Mouse (Mus musculus) embryonic facial prominence, embryonic 10.5 days (tissue): ENCODE results near the gene Kera. TPM values are rescaled to one million over a fixed set of nuclear protein-coding genes. Genes with fewer than 3 reads are reported as not detected.

ENCODE experiments used
- DNase-seq: peaks from one replicate; pipeline ENCODE4 v3.0.0-alpha.2; 2017; ENCODE audit warnings: low spot score
- H3K27ac ChIP-seq: fragments of 300-500 bp; sonication (generic); replicated peaks from 2 replicates; pipeline ENCODE4 v1.5.1; 2016; ENCODE audit warnings: mild to moderate bottlenecking
- H3K27me3 ChIP-seq: fragments of 300-500 bp; sonication (generic); replicated peaks from 2 replicates; pipeline ENCODE4 v1.6.1; 2016; ENCODE audit warnings: low read depth, mild to moderate bottlenecking; ENCODE audit not compliant: poor library complexity, severe bottlenecking
- H3K36me3 ChIP-seq: fragments of 300-500 bp; sonication (generic); replicated peaks from 2 replicates; pipeline ENCODE4 v1.6.1; 2016; ENCODE audit warnings: mild to moderate bottlenecking, moderate library complexity
- H3K4me1 ChIP-seq: fragments of 300-500 bp; sonication (generic); 2 replicates; pipeline ENCODE4 v1.6.1; 2016
- H3K4me3 ChIP-seq: fragments of 300-500 bp; sonication (generic); 2 replicates; pipeline ENCODE4 v1.5.1; 2016; ENCODE audit warnings: mild to moderate bottlenecking, moderate library complexity
- H3K9me3 ChIP-seq: fragments of 300-500 bp; sonication (generic); 2 replicates; pipeline ENCODE4 v1.6.1; 2016; ENCODE audit warnings: mild to moderate bottlenecking
- WGBS: fragments of 180-500 bp; shearing (Covaris S2); methylation state at CpG from one replicate; pipeline ENCODE4 v1.1.7; 2016; 5-methylcytosine and 5-hydroxymethylcytosine counted together
- polyA plus RNA-seq: library from polyadenylated mRNA; unstranded; fragments of >200 nt; fragmentation: Nextera tagmentation; extraction: Ambion mirVana; gene quantifications from 2 replicates; pipeline ENCODE4 v1.2.1, GENCODE M21; 2016

The Kera gene
- polyA plus RNA-seq, 1 experiment from 2014 or later, result 0.20 TPM

DNA sequence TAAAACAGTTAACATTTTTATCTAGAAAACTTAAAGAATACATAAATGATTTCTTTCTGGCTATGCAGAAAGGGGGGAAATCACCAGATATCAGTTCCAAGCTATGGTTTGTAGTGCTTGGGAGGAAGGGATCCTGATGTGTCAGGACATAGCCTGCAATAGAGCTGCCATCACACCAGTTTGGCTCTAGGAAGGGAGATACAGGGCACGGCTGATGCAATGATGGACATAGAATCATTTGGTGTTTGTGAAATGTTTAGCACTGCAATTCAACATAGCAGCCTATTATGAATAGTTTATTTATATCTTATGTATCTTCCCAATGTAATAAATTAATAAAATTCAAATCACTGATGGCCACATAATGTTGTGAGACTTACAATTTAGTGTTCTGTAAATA is 15.6 kb downstream of the Kera start:
- H3K9me3 ChIP-seq, result no peaks in the 10 kb centered on the region
- WGBS, result 91% methylated on average over 1 of the region's 1 CpGs

DNA sequence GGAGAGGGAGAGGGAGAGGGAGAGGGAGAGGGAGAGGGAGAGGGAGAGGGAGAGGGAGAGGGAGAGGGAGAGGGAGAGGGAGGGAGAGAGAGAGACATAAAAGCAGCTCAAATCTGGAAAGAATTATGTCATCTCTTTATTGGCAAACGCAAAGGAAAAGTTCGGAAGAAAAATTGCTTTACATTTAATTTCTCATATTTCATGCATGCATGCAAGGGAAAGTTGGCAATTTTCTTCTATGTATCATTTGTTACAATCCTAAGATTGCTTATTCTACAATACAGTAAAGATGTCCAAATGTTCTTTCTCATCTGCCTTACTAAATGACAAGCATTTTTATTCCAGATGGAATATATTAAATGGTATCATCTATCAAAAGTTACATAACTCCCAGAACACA is 17.7 kb downstream of the Kera start:
- 50% methylated on average over 2 of the region's 2 CpGs for WGBS
- H3K9me3 ChIP-seq, result no peaks in the 10 kb centered on the region
- H3K27ac ChIP-seq, result no peak overlapping the region
- no peak overlapping the region for H3K4me3 ChIP-seq
- H3K4me1 ChIP-seq, result peaks cover 19% of the 10 kb centered on the region
- no peaks in the 10 kb centered on the region for H3K27me3 ChIP-seq
- no peak for DNase-seq
- H3K36me3 ChIP-seq, result no peaks in the 10 kb centered on the region

More for the DNA sequence above, 15.6 kb downstream of the Kera start:
- Histone ChIP-seq H3K36me3 (no peaks in the 10 kb centered on the region), H3K27ac (no peak overlapping the region), H3K4me1 (peaks cover 19% of the 10 kb centered on the region), H3K27me3 (no peaks in the 10 kb centered on the region), H3K4me3 (no peak overlapping the region)
- no peak for DNase-seq

DNA sequence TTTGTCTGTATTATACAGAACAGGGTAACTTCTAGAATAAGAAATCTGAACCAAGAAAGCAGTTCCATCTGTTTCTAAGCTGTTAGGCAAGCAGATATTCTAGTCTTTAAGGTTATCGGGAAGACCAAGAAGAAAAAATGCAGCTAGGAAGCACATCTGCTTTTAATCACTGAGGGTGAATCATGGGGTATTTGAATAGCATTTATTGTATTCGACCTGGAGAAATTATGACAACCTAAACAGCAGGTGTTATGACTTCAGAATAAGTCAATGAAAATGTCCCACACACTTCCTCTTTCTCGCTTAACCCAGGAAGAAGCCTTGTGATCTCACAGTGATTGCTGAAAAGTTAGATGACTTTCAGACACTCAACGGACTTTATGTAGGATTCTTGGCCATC is 18.4 kb downstream of the Kera start:
- H3K27me3 ChIP-seq, result no peaks in the 10 kb centered on the region
- no peak for DNase-seq
- H3K27ac ChIP-seq, result no peak overlapping the region
- no peaks in the 10 kb centered on the region for H3K36me3 ChIP-seq
- H3K4me1 ChIP-seq, result peaks cover 19% of the 10 kb centered on the region
- no peaks in the 10 kb centered on the region for H3K9me3 ChIP-seq
- H3K4me3 ChIP-seq, result no peak overlapping the region
- 44% methylated on average over 4 of the region's 4 CpGs for WGBS

DNA sequence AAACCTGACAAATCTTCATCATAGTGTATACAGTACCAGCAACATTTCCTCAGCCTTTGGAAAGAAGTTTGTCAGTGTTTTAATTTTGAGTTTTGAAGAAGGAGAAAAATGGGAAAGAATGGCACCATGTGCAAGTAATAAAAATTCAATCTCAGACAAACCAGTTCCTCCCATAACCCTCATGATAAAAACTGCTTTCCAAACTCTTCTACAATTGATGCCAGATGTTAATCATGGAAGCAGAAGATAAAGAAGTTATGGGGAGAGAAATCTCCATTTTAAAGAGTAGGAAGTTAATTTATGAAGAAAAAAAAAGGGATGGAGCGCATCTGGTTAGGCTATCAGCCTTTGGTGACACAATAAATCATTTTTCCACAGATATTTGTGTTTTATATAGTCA is 19.9 kb downstream of the Kera start:
- no peak for DNase-seq
- no peaks in the 10 kb centered on the region for H3K9me3 ChIP-seq
- peaks cover 19% of the 10 kb centered on the region for H3K4me1 ChIP-seq
- no peaks in the 10 kb centered on the region for H3K27me3 ChIP-seq
- H3K36me3 ChIP-seq, result no peaks in the 10 kb centered on the region
- 80% methylated on average over 1 of the region's 1 CpGs for WGBS
- no peak overlapping the region for H3K4me3 ChIP-seq
- H3K27ac ChIP-seq, result no peak overlapping the region

DNA sequence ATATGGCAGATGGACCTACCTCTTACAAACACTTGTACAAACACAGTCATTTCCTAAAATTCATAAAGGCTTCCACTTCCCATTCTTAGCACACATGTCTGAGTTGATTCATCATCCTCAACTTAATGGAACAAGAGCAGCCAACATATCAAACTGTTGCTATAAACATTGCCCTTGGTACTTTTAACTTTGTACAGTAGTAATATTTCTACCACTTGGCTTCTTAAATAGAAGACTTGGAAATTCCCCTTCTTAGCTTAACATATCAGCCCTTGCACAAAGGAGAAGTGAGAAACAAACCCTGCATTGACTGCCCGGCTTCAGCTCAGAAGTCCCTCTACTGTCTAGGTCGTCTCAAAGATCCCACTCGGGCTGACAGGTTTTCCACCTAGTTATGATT is 24.4 kb downstream of the Kera start:
- no peaks in the 10 kb centered on the region for H3K27me3 ChIP-seq
- DNase-seq, result no peak
- H3K4me3 ChIP-seq, result no peak overlapping the region
- 83% methylated on average over 3 of the region's 3 CpGs for WGBS
- H3K36me3 ChIP-seq, result no peaks in the 10 kb centered on the region
- H3K4me1 ChIP-seq, result peaks cover 9% of the 10 kb centered on the region; the same call in 1 of the 2 replicates
- no peak overlapping the region for H3K27ac ChIP-seq
- H3K9me3 ChIP-seq, result no peaks in the 10 kb centered on the region

DNA sequence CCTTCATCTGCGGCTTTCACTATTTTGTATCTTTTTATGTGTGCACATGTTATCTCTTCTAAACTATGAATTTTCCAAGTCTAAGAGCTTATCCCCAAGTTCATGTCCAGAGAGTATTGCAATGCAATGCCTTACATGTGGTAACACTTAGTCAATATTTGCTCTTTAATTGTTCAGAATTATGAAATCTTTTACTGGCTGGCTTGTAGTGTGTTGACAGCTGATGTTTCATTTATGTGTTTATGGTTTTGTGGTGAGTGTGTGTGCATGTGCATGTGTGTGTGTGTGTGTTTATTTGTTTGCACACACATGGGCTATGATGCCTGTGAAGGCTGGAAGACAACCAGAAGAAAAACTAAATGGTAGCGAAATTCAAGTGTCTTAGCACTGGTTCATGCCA is 35.2 kb downstream of the Kera start:
- DNase-seq, result no peak
- no peaks in the 10 kb centered on the region for H3K9me3 ChIP-seq
- H3K27ac ChIP-seq, result no peak overlapping the region
- no peak overlapping the region for H3K4me3 ChIP-seq
- no peaks in the 10 kb centered on the region for H3K4me1 ChIP-seq
- H3K36me3 ChIP-seq, result no peaks in the 10 kb centered on the region
- 87% methylated on average over 2 of the region's 2 CpGs for WGBS
- H3K27me3 ChIP-seq, result no peaks in the 10 kb centered on the region

DNA sequence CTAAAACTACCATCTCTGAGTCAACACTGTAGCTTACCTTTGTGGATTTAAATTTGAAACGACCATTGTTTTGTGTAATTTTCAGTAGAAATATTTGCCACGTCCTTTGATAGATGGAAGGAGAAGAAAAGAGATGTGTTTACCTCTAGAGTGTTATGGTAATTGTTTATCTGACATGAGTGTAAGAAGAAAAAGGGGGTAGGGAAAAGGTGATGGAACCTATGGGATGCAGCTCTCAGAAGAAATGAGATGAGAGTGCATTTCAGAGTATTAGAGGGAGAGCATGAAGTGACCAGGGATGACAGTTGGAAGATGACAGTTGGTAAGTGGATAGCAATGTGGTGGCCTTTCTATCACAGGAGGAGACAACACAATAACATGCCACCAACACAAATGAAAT is 37.1 kb downstream of the Kera start, which contains the start of gene Epyc:
Gene Epyc, plus strand, starts transcription at position 301 of the 400 bp plus-strand sequence.
- Histone ChIP-seq H3K4me1 (no peaks in the 10 kb centered on the region), H3K4me3 (no peak within 1 kb of the TSS), H3K27me3 (no peaks in the 10 kb centered on the region), H3K36me3 (no peaks in the 10 kb centered on the region), H3K9me3 (no peaks in the 10 kb centered on the region), H3K27ac (no peak within 1 kb of the TSS)
- WGBS, result 91% methylated on average over 2 of the region's 2 CpGs
- no peak for DNase-seq

DNA sequence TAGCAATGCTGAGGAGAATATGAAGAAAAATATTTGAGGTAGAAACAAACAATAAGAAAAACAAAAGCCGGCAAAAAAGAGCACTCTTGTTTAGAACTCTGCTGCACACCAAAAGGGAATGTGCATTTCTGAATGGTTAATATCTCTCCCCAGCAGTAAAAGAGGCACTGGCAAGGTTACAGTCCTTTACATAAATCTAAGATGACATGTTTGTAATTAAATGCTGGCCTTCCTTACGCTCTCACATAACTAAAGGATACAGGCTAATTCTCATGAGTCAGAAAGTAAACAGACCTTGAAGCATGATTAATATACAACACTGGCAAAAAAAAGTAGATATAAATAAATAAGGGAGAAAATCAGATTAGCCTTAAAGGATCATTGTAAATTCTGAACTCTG is 43.7 kb downstream of the Kera start:
- Histone ChIP-seq H3K27ac (no peak overlapping the region), H3K9me3 (no peaks in the 10 kb centered on the region), H3K4me1 (no peaks in the 10 kb centered on the region; the same call in 1 of the 2 replicates), H3K4me3 (no peak overlapping the region), H3K27me3 (no peaks in the 10 kb centered on the region), H3K36me3 (no peaks in the 10 kb centered on the region)
- WGBS, result 53% methylated on average over 2 of the region's 2 CpGs
- no peak for DNase-seq

DNA sequence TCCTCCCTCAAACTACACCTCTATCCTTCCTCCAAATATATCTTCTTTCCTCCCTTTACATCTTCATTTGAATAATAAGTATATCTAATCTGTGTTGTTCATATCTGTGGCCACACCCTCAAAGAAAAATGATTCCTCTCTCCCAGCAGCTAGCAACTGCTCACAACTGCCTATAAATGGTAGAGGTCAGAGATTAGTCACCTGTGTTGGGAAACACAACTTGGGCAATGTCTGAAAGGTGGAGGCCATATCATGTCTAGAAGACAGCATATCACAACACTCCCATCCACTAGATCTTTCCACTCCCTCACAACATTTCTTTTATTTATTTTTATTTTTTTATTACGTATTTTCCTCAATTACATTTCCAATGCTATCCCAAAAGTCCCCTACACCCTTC is 52.8 kb downstream of the Kera start:
- 90% methylated on average over 1 of the region's 1 CpGs for WGBS
- Histone ChIP-seq H3K36me3 (no peaks in the 10 kb centered on the region), H3K9me3 (no peaks in the 10 kb centered on the region), H3K27ac (no peak overlapping the region), H3K4me1 (no peaks in the 10 kb centered on the region), H3K4me3 (no peak overlapping the region), H3K27me3 (no peaks in the 10 kb centered on the region)
- no peak for DNase-seq

Other genes with a start within 250 kb of the Kera start
- gene Dcn, start 127.3 kb upstream of the Kera start, polyA plus RNA-seq, result 2.7 and 4.9 TPM in 2 replicates
- 18.8 and 33.3 TPM in 2 replicates for gene Lum, start 41.8 kb upstream of the Kera start, polyA plus RNA-seq
- 0.19 and 0.30 TPM in 2 replicates for gene Epyc, start 37.2 kb downstream of the Kera start, polyA plus RNA-seq
- not detected in 2 replicates for gene Ccer1, start 86.2 kb downstream of the Kera start, polyA plus RNA-seq
- gene C030005K15Rik, start 119.9 kb downstream of the Kera start, polyA plus RNA-seq, result not detected in 2 replicates